Mouse (Mus musculus) myocyte (in vitro differentiated cells): ENCODE measurements around the gene Osbpl6. TPM values are rescaled to one million over a fixed set of nuclear protein-coding genes. Genes with fewer than 3 reads are reported as not detected.

ENCODE experiments used
- H3K27me3 ChIP-seq: one replicate; pipeline ENCODE4 v1.6.1; 2011; ENCODE audit not compliant: control insufficient read depth, insufficient read depth, insufficient read length
- H3K36me3 ChIP-seq: one replicate; pipeline ENCODE4 v1.6.1; 2011; ENCODE audit not compliant: control insufficient read depth, insufficient read depth
- H3K4me2 ChIP-seq: one replicate; pipeline ENCODE4 v1.6.1; 2011; ENCODE audit warnings: low read depth, control low read depth
- H3K4me3 ChIP-seq: one replicate; pipeline ENCODE4 v1.5.1; 2011; ENCODE audit warnings: mild to moderate bottlenecking, control low read depth, moderate library complexity
- H3K79me2 ChIP-seq: one replicate; pipeline ENCODE4 v1.6.1; 2011; ENCODE audit not compliant: control insufficient read depth, insufficient read depth
- H3ac ChIP-seq: one replicate; pipeline ENCODE4 v1.6.1; 2011; ENCODE audit not compliant: control insufficient read depth, insufficient read length
- CEBPB ChIP-seq: IDR thresholded peaks from 2 replicates; pipeline ENCODE4 v1.6.1; 2011; ENCODE audit warnings: mild to moderate bottlenecking, moderate library complexity; ENCODE audit not compliant: poor library complexity, insufficient read depth, severe bottlenecking
- E2F4 ChIP-seq: IDR thresholded peaks from one replicate; pipeline ENCODE4 v1.6.1; 2011; ENCODE audit warnings: mild to moderate bottlenecking, control low read depth, moderate library complexity; ENCODE audit not compliant: insufficient read depth
- MAX ChIP-seq: IDR thresholded peaks from one replicate; pipeline ENCODE4 v1.6.1; 2011; ENCODE audit warnings: low read depth, mild to moderate bottlenecking, control low read depth
- MYOD1 ChIP-seq, 3 experiments: IDR thresholded peaks; one replicate each; pipeline ENCODE4 v1.6.1; 2011; ENCODE audit warnings: control low read depth in 2 of 3, low read depth in 2 of 3, mild to moderate bottlenecking in 2 of 3, moderate library complexity in 1 of 3; ENCODE audit not compliant: insufficient read length in 2 of 3, control insufficient read depth in 1 of 3
- MYOG ChIP-seq, 3 experiments: IDR thresholded peaks; one replicate each; pipeline ENCODE4 v1.6.1; 2011; ENCODE audit warnings: control low read depth in 2 of 3, low read depth in 2 of 3, mild to moderate bottlenecking in 2 of 3; ENCODE audit not compliant: insufficient read length in 2 of 3, control insufficient read depth in 1 of 3, insufficient read depth in 1 of 3
- POLR2A ChIP-seq: IDR thresholded peaks from one replicate; pipeline ENCODE4 v1.6.1; 2011; ENCODE audit warnings: low read depth, mild to moderate bottlenecking, control low read depth, moderate library complexity; ENCODE audit not compliant: insufficient read length
- POLR2AphosphoS2 ChIP-seq: IDR thresholded peaks from one replicate; pipeline ENCODE4 v1.6.1; 2011; ENCODE audit warnings: low read depth, control low read depth; ENCODE audit not compliant: insufficient read length
- REST ChIP-seq: IDR thresholded peaks from one replicate; pipeline ENCODE4 v1.6.1; 2011; ENCODE audit warnings: mild to moderate bottlenecking, control low read depth, moderate library complexity; ENCODE audit not compliant: insufficient read depth, insufficient read length
- SRF ChIP-seq: IDR thresholded peaks from one replicate; pipeline ENCODE4 v1.6.1; 2011; ENCODE audit warnings: low read depth; ENCODE audit not compliant: control insufficient read depth, insufficient read length
- TCF12 ChIP-seq: IDR thresholded peaks from one replicate; pipeline ENCODE4 v1.6.1; 2011; ENCODE audit warnings: mild to moderate bottlenecking, control low read depth; ENCODE audit not compliant: poor library complexity, insufficient read depth, severe bottlenecking
- TCF3 ChIP-seq: IDR thresholded peaks from one replicate; pipeline ENCODE4 v1.6.1; 2011; ENCODE audit warnings: low read depth, control low read depth; ENCODE audit not compliant: insufficient read length
- USF1 ChIP-seq: IDR thresholded peaks from one replicate; pipeline ENCODE4 v1.6.1; 2011; ENCODE audit warnings: low read depth, mild to moderate bottlenecking, control low read depth, moderate library complexity
- polyA plus RNA-seq: library from polyadenylated mRNA; unstranded; fragments of >200 nt; fragmentation: generic; extraction: Trizol; gene quantifications from one replicate; pipeline ENCODE4 v1.2.1, GENCODE M21; 2012; ENCODE audit warnings: missing spikeins

Osbpl6 gene
- polyA plus RNA-seq, 1 experiment = 1.7 TPM

- TF ChIP-seq POLR2AphosphoS2 (no peak), CEBPB (no peak), SRF (no peak), POLR2A (no peak), USF1 (no peak), REST (no peak), MYOD1 (IDR thresholded peaks at IDR 0.05; ENCODE audit: control insufficient read depth in 1 of 3, insufficient read length in 2 of 3, low read depth in 2 of 3) (no peak), TCF12 (no peak), MYOG (IDR thresholded peaks at IDR 0.05; ENCODE audit: control insufficient read depth in 1 of 3, insufficient read depth in 1 of 3, insufficient read length in 2 of 3, low read depth in 2 of 3) (no peak), MAX (no peak), E2F4 (no peak), TCF3 (no peak)
- no peaks in the 10 kb centered on the region for H3K79me2 ChIP-seq
- H3K4me2 ChIP-seq = no peak overlapping the region
- H3K36me3 ChIP-seq = no peaks in the 10 kb centered on the region
- H3K27me3 ChIP-seq = no peaks in the 10 kb centered on the region
- H3K4me3 ChIP-seq = no peak overlapping the region
- H3ac ChIP-seq = no peak overlapping the region
These were observed 23.0 kb downstream of the Osbpl6 start for GRCm38 (mm10) chr2:76429318-76429717.

GRCm38 (mm10) chr2:76429855-76430254 lies 23.5 kb downstream of the Osbpl6 start:
- no peaks in the 10 kb centered on the region for H3K27me3 ChIP-seq
- no peaks in the 10 kb centered on the region for H3K36me3 ChIP-seq
- TF ChIP-seq TCF3 = no peak
- no peak for TF ChIP-seq USF1
- TF ChIP-seq POLR2AphosphoS2 = no peak

GRCm38 (mm10) chr2:76430539-76430938 lies 24.2 kb downstream of the Osbpl6 start:
- H3K4me2 ChIP-seq = no peak overlapping the region
- H3K79me2 ChIP-seq = no peaks in the 10 kb centered on the region
- TF ChIP-seq TCF3 = no peak
- TF ChIP-seq USF1 = no peak
- no peak for TF ChIP-seq MAX
- TF ChIP-seq E2F4 = no peak
- TF ChIP-seq REST = no peak
- TF ChIP-seq POLR2AphosphoS2 = no peak
- no peak for TF ChIP-seq SRF
- H3K27me3 ChIP-seq = no peaks in the 10 kb centered on the region
- no peak overlapping the region for H3ac ChIP-seq
- no peak overlapping the region for H3K4me3 ChIP-seq
- H3K36me3 ChIP-seq = no peaks in the 10 kb centered on the region

More at GRCm38 (mm10) chr2:76429855-76430254, 23.5 kb downstream of the Osbpl6 start:
- H3ac ChIP-seq = no peak overlapping the region
- no peaks in the 10 kb centered on the region for H3K79me2 ChIP-seq
- H3K4me2 ChIP-seq = no peak overlapping the region
- H3K4me3 ChIP-seq = no peak overlapping the region

- Histone ChIP-seq H3K4me2 (no peak overlapping the region), H3K79me2 (no peaks in the 10 kb centered on the region), H3K36me3 (no peaks in the 10 kb centered on the region), H3K4me3 (no peak overlapping the region), H3K27me3 (no peaks in the 10 kb centered on the region), H3ac (no peak overlapping the region)
- TF ChIP-seq MAX = no peak
- TF ChIP-seq USF1 = no peak
- TF ChIP-seq MYOD1 (IDR thresholded peaks at IDR 0.05; ENCODE audit: control insufficient read depth in 1 of 3, insufficient read length in 2 of 3, low read depth in 2 of 3) = no peak
- TF ChIP-seq REST = no peak
- no peak for TF ChIP-seq E2F4
- TF ChIP-seq POLR2AphosphoS2 = no peak
- no peak for TF ChIP-seq TCF3
- TF ChIP-seq MYOG (IDR thresholded peaks at IDR 0.05; ENCODE audit: control insufficient read depth in 1 of 3, insufficient read depth in 1 of 3, insufficient read length in 2 of 3, low read depth in 2 of 3) = no peak
- TF ChIP-seq POLR2A = no peak
- no peak for TF ChIP-seq TCF12
- no peak for TF ChIP-seq SRF
- TF ChIP-seq CEBPB = no peak
These were observed 27.9 kb downstream of the Osbpl6 start for GRCm38 (mm10) chr2:76434224-76434623.

- no peak for TF ChIP-seq MYOD1 (IDR thresholded peaks at IDR 0.05; ENCODE audit: control insufficient read depth in 1 of 3, insufficient read length in 2 of 3, low read depth in 2 of 3)
- TF ChIP-seq POLR2AphosphoS2 = no peak
- TF ChIP-seq MYOG (IDR thresholded peaks at IDR 0.05; ENCODE audit: control insufficient read depth in 1 of 3, insufficient read depth in 1 of 3, insufficient read length in 2 of 3, low read depth in 2 of 3) = no peak
- no peak for TF ChIP-seq E2F4
- TF ChIP-seq REST = no peak
- no peak for TF ChIP-seq POLR2A
- TF ChIP-seq CEBPB = no peak
- no peak for TF ChIP-seq USF1
- no peak for TF ChIP-seq MAX
- no peak for TF ChIP-seq TCF12
- TF ChIP-seq TCF3 = no peak
- TF ChIP-seq SRF = no peak
- Histone ChIP-seq H3K79me2 (no peaks in the 10 kb centered on the region), H3K27me3 (no peaks in the 10 kb centered on the region), H3K4me3 (no peak overlapping the region), H3K4me2 (no peak overlapping the region), H3ac (no peak overlapping the region), H3K36me3 (no peaks in the 10 kb centered on the region)
These were observed 29.4 kb downstream of the Osbpl6 start for GRCm38 (mm10) chr2:76435667-76436239.
